Mouse (Mus musculus): ENCODE data around the gene Olfr907. TPM values are rescaled to one million over a fixed set of nuclear protein-coding genes. Genes with fewer than 3 reads are reported as not detected.

Olfr907 gene
- not detected in 2 replicates for polyA plus RNA-seq (2016; fragmentation: Nextera tagmentation; extraction: Ambion mirVana)

DNA sequence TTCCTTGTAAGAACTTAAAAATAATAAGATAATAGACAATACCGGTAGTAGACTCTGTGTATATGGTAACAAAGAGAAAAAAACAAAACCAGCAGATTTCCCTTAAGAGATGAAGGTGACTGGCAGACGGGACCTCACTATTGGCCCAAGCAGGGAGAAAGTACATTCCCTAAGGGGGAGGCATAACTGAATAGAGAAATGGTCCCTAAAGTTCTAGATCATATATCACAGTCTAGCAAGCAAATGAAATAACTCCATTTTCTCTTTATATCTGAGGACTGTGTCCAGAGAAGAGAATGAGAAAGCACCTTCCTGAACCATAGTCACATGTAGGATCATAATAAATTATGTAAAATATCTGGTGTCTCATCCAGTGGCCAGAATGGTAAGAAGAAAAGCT lies at the start of gene Olfr907:
Gene Olfr907 (plus strand): TSS at position 301 of the 400 bp plus-strand sequence.
- WGBS = 73% methylated on average over 2 of the region's 2 CpGs
- Histone ChIP-seq H3K27me3 (ENCODE audit: insufficient read depth, poor library complexity, severe bottlenecking) (no peaks in the 10 kb centered on the region), H3K36me3 (no peaks in the 10 kb centered on the region), H3K4me1 (no peaks in the 10 kb centered on the region), H3K27ac (no peak within 1 kb of the TSS), H3K4me3 (no peak within 1 kb of the TSS), H3K9me3 (no peaks in the 10 kb centered on the region)
- DNase-seq (ENCODE audit: low spot score) = no peak

GRCm38 (mm10) chr9:38447352-38447751 lies 48.2 kb upstream of the Olfr907 start, which contains the start of gene Olfr902:
TSS of gene Olfr902 (plus strand) at chr9:38447652.
- WGBS = 90% methylated on average over 5 of the region's 5 CpGs
- H3K9me3 ChIP-seq = no peaks in the 10 kb centered on the region
- no peak for DNase-seq (ENCODE audit: low spot score)
- no peak within 1 kb of the TSS for H3K27ac ChIP-seq
- H3K4me1 ChIP-seq = no peaks in the 10 kb centered on the region
- H3K4me3 ChIP-seq = no peak within 1 kb of the TSS
- no peaks in the 10 kb centered on the region for H3K36me3 ChIP-seq
- no peaks in the 10 kb centered on the region for H3K27me3 ChIP-seq (ENCODE audit: insufficient read depth, poor library complexity, severe bottlenecking)

DNA sequence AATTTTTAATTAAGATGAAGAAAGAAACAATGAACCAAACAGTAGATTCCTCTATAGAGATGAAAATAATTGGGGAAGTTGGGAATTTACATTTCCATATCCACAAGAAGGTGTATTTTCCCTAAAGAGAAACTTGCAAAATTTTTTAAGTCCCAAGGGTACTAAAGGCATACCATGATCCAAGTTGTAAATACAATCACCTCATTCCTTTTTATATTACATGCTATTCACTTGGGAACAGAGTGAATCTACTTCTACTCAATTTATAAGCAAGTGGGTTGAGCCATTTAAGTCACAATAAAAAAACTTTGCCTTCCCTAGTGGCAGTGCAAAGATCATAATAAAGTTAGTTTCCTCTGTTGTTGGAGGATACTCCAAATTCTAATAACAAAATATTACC lies 32.8 kb upstream of the Olfr907 start, which contains the start of gene Olfr904:
Gene Olfr904 (plus strand): TSS at position 301 of the 400 bp plus-strand sequence.
- no peaks in the 10 kb centered on the region for H3K4me1 ChIP-seq
- H3K27ac ChIP-seq = no peak within 1 kb of the TSS
- H3K4me3 ChIP-seq = no peak within 1 kb of the TSS
- H3K27me3 ChIP-seq (ENCODE audit: insufficient read depth, poor library complexity, severe bottlenecking) = no peaks in the 10 kb centered on the region
- no peak for DNase-seq (ENCODE audit: low spot score)
- H3K36me3 ChIP-seq = no peaks in the 10 kb centered on the region
- no peaks in the 10 kb centered on the region; the same call in 1 of the 2 replicates for H3K9me3 ChIP-seq

- no peaks in the 10 kb centered on the region for H3K9me3 ChIP-seq
- no peaks in the 10 kb centered on the region for H3K27me3 ChIP-seq (ENCODE audit: insufficient read depth, poor library complexity, severe bottlenecking)
- H3K36me3 ChIP-seq = no peaks in the 10 kb centered on the region
- no peak within 1 kb of the TSS for H3K27ac ChIP-seq
- no peaks in the 10 kb centered on the region for H3K4me1 ChIP-seq
- DNase-seq (ENCODE audit: low spot score) = no peak
- H3K4me3 ChIP-seq = no peak within 1 kb of the TSS
Observed at GRCm38 (mm10) chr9:38470807-38471206, 24.8 kb upstream of the Olfr907 start, which contains the start of gene Olfr905. TSS of gene Olfr905 (plus strand) at chr9:38471107.

DNA sequence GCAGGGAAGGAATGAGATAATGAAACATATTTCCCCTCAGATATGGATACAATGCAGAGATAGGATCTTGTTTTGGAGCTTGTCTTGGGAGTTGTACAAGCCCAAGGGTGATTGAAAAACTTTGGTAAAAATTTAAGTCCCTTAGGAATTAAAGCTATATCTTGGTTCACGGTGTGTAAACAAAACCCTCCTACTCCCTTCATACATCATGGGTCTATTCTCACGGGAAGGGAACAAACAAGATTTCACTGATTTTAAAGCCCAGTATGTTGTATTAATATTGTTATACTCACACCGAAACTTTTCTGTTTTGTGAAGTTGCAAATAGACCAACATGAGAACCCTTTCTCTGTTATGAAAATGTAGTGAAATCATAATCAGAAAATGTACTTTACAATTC lies 8.8 kb upstream of the Olfr907 start, which contains the start of gene Olfr906:
Gene Olfr906 (plus strand): TSS at position 301 of the 400 bp plus-strand sequence.
- H3K9me3 ChIP-seq = no peaks in the 10 kb centered on the region
- no peaks in the 10 kb centered on the region for H3K36me3 ChIP-seq
- WGBS = 71% methylated on average over 3 of the region's 3 CpGs
- H3K4me1 ChIP-seq = no peaks in the 10 kb centered on the region
- DNase-seq (ENCODE audit: low spot score) = no peak
- H3K27ac ChIP-seq = no peak within 1 kb of the TSS
- no peak within 1 kb of the TSS for H3K4me3 ChIP-seq
- H3K27me3 ChIP-seq (ENCODE audit: insufficient read depth, poor library complexity, severe bottlenecking) = no peaks in the 10 kb centered on the region

DNA sequence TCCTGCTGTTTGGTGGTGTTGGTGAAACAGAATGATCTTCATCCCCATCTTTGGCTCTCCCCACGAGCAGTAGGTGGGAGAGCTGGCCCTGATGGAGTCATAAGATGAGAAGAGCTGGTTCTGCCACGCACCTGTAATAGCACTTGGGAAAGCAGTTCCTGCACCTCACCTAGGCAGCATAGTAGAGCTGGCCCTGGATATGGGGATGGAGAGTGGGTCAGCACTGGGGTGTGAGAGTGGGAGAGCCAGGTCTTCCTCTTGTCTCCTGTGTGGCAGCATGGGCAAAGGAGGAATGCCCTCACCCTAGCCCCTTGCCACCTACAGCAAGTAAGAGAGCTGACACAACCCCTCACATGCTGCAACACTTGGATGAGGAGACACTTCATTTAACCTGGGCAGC lies 16.8 kb downstream of the Olfr907 start:
- Histone ChIP-seq H3K4me3 (no peak overlapping the region), H3K4me1 (no peaks in the 10 kb centered on the region), H3K27me3 (ENCODE audit: insufficient read depth, poor library complexity, severe bottlenecking) (no peaks in the 10 kb centered on the region), H3K27ac (no peak overlapping the region), H3K9me3 (no peaks in the 10 kb centered on the region), H3K36me3 (no peaks in the 10 kb centered on the region)
- DNase-seq (ENCODE audit: low spot score) = no peak
- WGBS = 58% methylated on average over 2 of the region's 2 CpGs

GRCm38 (mm10) chr9:38521280-38521679 lies 25.7 kb downstream of the Olfr907 start, which contains the start of gene Olfr911-ps1:
TSS of gene Olfr911-ps1 (plus strand) at chr9:38521580.
- Histone ChIP-seq H3K4me1 (no peaks in the 10 kb centered on the region), H3K36me3 (no peaks in the 10 kb centered on the region), H3K4me3 (no peak within 1 kb of the TSS), H3K27me3 (ENCODE audit: insufficient read depth, poor library complexity, severe bottlenecking) (no peaks in the 10 kb centered on the region), H3K27ac (no peak within 1 kb of the TSS), H3K9me3 (no peaks in the 10 kb centered on the region)
- no peak for DNase-seq (ENCODE audit: low spot score)
- 67% methylated on average over 1 of the region's 1 CpGs for WGBS

GRCm38 (mm10) chr9:38537549-38537948 lies 41.9 kb downstream of the Olfr907 start, which contains the start of gene Olfr910:
TSS of gene Olfr910 (plus strand) at chr9:38537849.
- no peaks in the 10 kb centered on the region for H3K36me3 ChIP-seq
- no peaks in the 10 kb centered on the region for H3K4me1 ChIP-seq
- H3K4me3 ChIP-seq = no peak within 1 kb of the TSS
- no peaks in the 10 kb centered on the region for H3K27me3 ChIP-seq (ENCODE audit: insufficient read depth, poor library complexity, severe bottlenecking)
- DNase-seq (ENCODE audit: low spot score) = no peak
- WGBS = 88% methylated on average over 2 of the region's 2 CpGs
- no peaks in the 10 kb centered on the region for H3K9me3 ChIP-seq
- H3K27ac ChIP-seq = no peak within 1 kb of the TSS

Other genes starting within 250 kb of the Olfr907 start
- gene Olfr143, start 243.0 kb upstream of the Olfr907 start, polyA plus RNA-seq (2016; fragmentation: Nextera tagmentation; extraction: Ambion mirVana) = not detected in 2 replicates
- gene Olfr895, start 227.9 kb upstream of the Olfr907 start, polyA plus RNA-seq (2016; fragmentation: Nextera tagmentation; extraction: Ambion mirVana) = not detected in 2 replicates
- gene Olfr896-ps1, start 204.7 kb upstream of the Olfr907 start, polyA plus RNA-seq (2016; fragmentation: Nextera tagmentation; extraction: Ambion mirVana) = not detected in 2 replicates
- not detected in 2 replicates for gene Olfr25, start 166.7 kb upstream of the Olfr907 start, polyA plus RNA-seq (2016; fragmentation: Nextera tagmentation; extraction: Ambion mirVana)
- gene Olfr898, start 147.4 kb upstream of the Olfr907 start, polyA plus RNA-seq (2016; fragmentation: Nextera tagmentation; extraction: Ambion mirVana) = not detected in 2 replicates
- gene Olfr250, start 128.9 kb upstream of the Olfr907 start, polyA plus RNA-seq (2016; fragmentation: Nextera tagmentation; extraction: Ambion mirVana) = not detected in 2 replicates
- gene Olfr251, start 118.7 kb upstream of the Olfr907 start, polyA plus RNA-seq (2016; fragmentation: Nextera tagmentation; extraction: Ambion mirVana) = not detected in 2 replicates
- gene Olfr147, start 94.1 kb upstream of the Olfr907 start, polyA plus RNA-seq (2016; fragmentation: Nextera tagmentation; extraction: Ambion mirVana) = not detected in 2 replicates
- gene Olfr901, start 66.3 kb upstream of the Olfr907 start, polyA plus RNA-seq (2016; fragmentation: Nextera tagmentation; extraction: Ambion mirVana) = not detected in 2 replicates
- not detected in 2 replicates for gene Olfr902, start 48.1 kb upstream of the Olfr907 start, polyA plus RNA-seq (2016; fragmentation: Nextera tagmentation; extraction: Ambion mirVana)
- gene Olfr904, start 32.7 kb upstream of the Olfr907 start, polyA plus RNA-seq (2016; fragmentation: Nextera tagmentation; extraction: Ambion mirVana) = not detected in 2 replicates
- gene Olfr905, start 24.7 kb upstream of the Olfr907 start, polyA plus RNA-seq (2016; fragmentation: Nextera tagmentation; extraction: Ambion mirVana) = not detected in 2 replicates
- not detected in 2 replicates for gene Olfr906, start 8.7 kb upstream of the Olfr907 start, polyA plus RNA-seq (2016; fragmentation: Nextera tagmentation; extraction: Ambion mirVana)
- gene Olfr911-ps1, start 25.8 kb downstream of the Olfr907 start, polyA plus RNA-seq (2016; fragmentation: Nextera tagmentation; extraction: Ambion mirVana) = not detected in 2 replicates
- gene Olfr910, start 42.0 kb downstream of the Olfr907 start, polyA plus RNA-seq (2016; fragmentation: Nextera tagmentation; extraction: Ambion mirVana) = not detected in 2 replicates
- not detected in 2 replicates for gene Olfr912, start 84.4 kb downstream of the Olfr907 start, polyA plus RNA-seq (2016; fragmentation: Nextera tagmentation; extraction: Ambion mirVana)
- not detected in 2 replicates for gene Olfr913, start 97.0 kb downstream of the Olfr907 start, polyA plus RNA-seq (2016; fragmentation: Nextera tagmentation; extraction: Ambion mirVana)
- gene Olfr914, start 109.3 kb downstream of the Olfr907 start, polyA plus RNA-seq (2016; fragmentation: Nextera tagmentation; extraction: Ambion mirVana) = not detected in 2 replicates
- not detected in 2 replicates for gene Olfr916, start 164.1 kb downstream of the Olfr907 start, polyA plus RNA-seq (2016; fragmentation: Nextera tagmentation; extraction: Ambion mirVana)
- not detected in 2 replicates for gene Olfr917, start 170.0 kb downstream of the Olfr907 start, polyA plus RNA-seq (2016; fragmentation: Nextera tagmentation; extraction: Ambion mirVana)
- not detected in 2 replicates for gene Olfr918, start 178.8 kb downstream of the Olfr907 start, polyA plus RNA-seq (2016; fragmentation: Nextera tagmentation; extraction: Ambion mirVana)
- not detected in 2 replicates for gene Olfr919, start 207.9 kb downstream of the Olfr907 start, polyA plus RNA-seq (2016; fragmentation: Nextera tagmentation; extraction: Ambion mirVana)
- gene Vwa5a, start 222.5 kb downstream of the Olfr907 start, polyA plus RNA-seq (2016; fragmentation: Nextera tagmentation; extraction: Ambion mirVana) = 10.2 and 16.5 TPM in 2 replicates

All from heart, embryonic 10.5 days (tissue).